21 mouse cellular contexts compared by ENCODE assay signal in the genomic region with DNA sequence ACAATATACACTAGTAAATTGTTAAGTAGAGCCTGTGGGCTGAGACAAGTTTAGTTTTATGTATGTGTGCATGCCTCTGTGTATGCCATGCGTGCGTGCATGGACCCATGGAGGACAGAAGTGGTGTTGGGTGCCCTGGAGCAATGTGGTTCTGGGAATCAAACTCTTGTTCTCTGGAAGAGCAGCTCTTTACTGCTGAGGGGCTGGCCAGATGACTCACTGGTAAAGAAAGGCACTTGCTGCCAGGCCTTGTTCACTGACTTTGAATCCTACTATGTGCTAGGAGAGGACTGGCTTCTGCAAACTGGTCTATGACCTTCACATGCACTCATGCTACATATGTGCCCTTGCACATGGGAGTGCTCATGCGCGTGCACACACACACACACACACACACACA.
"Had no signal": no experiment of that assay in that cellular context is flagged by ENCODE, and none has a peak within 500 bp of the region (broad histone marks: within the 10 kb centered on the region; RNA-seq: fewer than 3 reads in every experiment).

No protein-coding gene starts in this region.

- H3K27ac ChIP-seq: left cerebral cortex, adult 2 months; liver, embryonic 12.5 days; liver, embryonic 15.5 days; midbrain, embryonic 10.5 days; neural tube, embryonic 12.5 days; neural tube, embryonic 15.5 days; stomach, embryonic 15.5 days had no signal

- DNase-seq: kidney, postnatal 10 days; kidney, postnatal 36 days; layer of hippocampus, postnatal 36 days; liver; midbrain, embryonic 14.5 days; right cerebral cortex, adult 18-20 months; right cerebral cortex, postnatal 14 days; spleen, adult 18-20 months; thymus, postnatal 14 days; thymus, postnatal 4 days had no signal

- H3K9me3 ChIP-seq: kidney, embryonic 15.5 days; limb, embryonic 13.5 days; liver, embryonic 12.5 days; liver, embryonic 15.5 days; lung, embryonic 15.5 days; megakaryocyte, embryonic 14.5 days; midbrain, embryonic 10.5 days; neural tube, embryonic 12.5 days; neural tube, embryonic 15.5 days; stomach, embryonic 15.5 days had no signal

- H3K27me3 ChIP-seq: kidney, embryonic 15.5 days; limb, embryonic 13.5 days; liver, embryonic 12.5 days; liver, embryonic 15.5 days; lung, embryonic 15.5 days; megakaryocyte, embryonic 14.5 days; neural tube, embryonic 12.5 days; neural tube, embryonic 15.5 days; stomach, embryonic 15.5 days had no signal

- H3K4me3 ChIP-seq: kidney, embryonic 15.5 days; left cerebral cortex, adult 2 months; limb, embryonic 13.5 days; liver, embryonic 12.5 days; liver, embryonic 15.5 days; lung, embryonic 15.5 days; megakaryocyte, embryonic 14.5 days; midbrain, embryonic 10.5 days; neural tube, embryonic 12.5 days; neural tube, embryonic 15.5 days; stomach, embryonic 15.5 days had no signal

- ATAC-seq: liver, embryonic 12.5 days had no signal

- H3K9ac ChIP-seq: kidney, embryonic 15.5 days; limb, embryonic 13.5 days; liver, embryonic 12.5 days; liver, embryonic 15.5 days; lung, embryonic 15.5 days; neural tube, embryonic 12.5 days; neural tube, embryonic 15.5 days; stomach, embryonic 15.5 days had no signal

- H3K4me2 ChIP-seq: kidney, embryonic 15.5 days; limb, embryonic 13.5 days; liver, embryonic 12.5 days; liver, embryonic 15.5 days; lung, embryonic 15.5 days; neural tube, embryonic 12.5 days; neural tube, embryonic 15.5 days; stomach, embryonic 15.5 days had no signal
